Mouse (Mus musculus): Measurements from ENCODE around the gene Mesd. TPM values are rescaled to one million over a fixed set of nuclear protein-coding genes. Genes with fewer than 3 reads are reported as not detected.
A peak's percentile ranks its signal among the peaks of the same experiment; 100 is the strongest.
"Not testable (repeated sequence)": the region's sequence is repeated elsewhere in the genome, so short reads cannot be mapped to it uniquely, and the experiment has no call there.

Mesd gene
- polyA plus RNA-seq, 1 experiment from 2014 or later, result 109 TPM

- H3K27ac ChIP-seq, result peak overlapping the region; percentile 97
- no peaks in the 10 kb centered on the region for H3K9me3 ChIP-seq (replicated peaks; ENCODE audit: low read length)
- no peak for ATAC-seq (replicated peaks; ENCODE audit: low FRiP score, low read depth)
- TF ChIP-seq CTCF (IDR thresholded peaks at IDR 0.05; ENCODE audit: low read depth), result no peak
- DNase-seq (ENCODE audit: low spot score), result peak; percentile 28
- peak overlapping the region; percentile 91 for H3K4me2 ChIP-seq (ENCODE audit: low read length)
- peak overlapping the region; percentile 87 for H3K9ac ChIP-seq (ENCODE audit: low read depth, low read length)
- H3K4me3 ChIP-seq (replicated peaks; ENCODE audit: low read depth, low read length), result peak overlapping the region; percentile 65
- WGBS, result 39% methylated on average over 6 of the region's 6 CpGs
- no peaks in the 10 kb centered on the region for H3K27me3 ChIP-seq (ENCODE audit: insufficient read depth, low read length)
- no peaks in the 10 kb centered on the region for H3K36me3 ChIP-seq (ENCODE audit: insufficient read depth, low read length)
- peaks cover 10% of the 10 kb centered on the region for H3K4me1 ChIP-seq (replicated peaks; ENCODE audit: insufficient read depth, low read length)
These were observed 761 bp downstream of the Mesd start for GRCm38 (mm10) chr7:83884921-83885532.

GRCm38 (mm10) chr7:83885835-83886234 is 1.6 kb downstream of the Mesd start:
- ATAC-seq (replicated peaks; ENCODE audit: low FRiP score, low read depth) (no peak), DNase-seq (ENCODE audit: low spot score) (no peak)
- Histone ChIP-seq H3K4me2 (ENCODE audit: low read length) (no peak overlapping the region), H3K9me3 (replicated peaks; ENCODE audit: low read length) (no peaks in the 10 kb centered on the region), H3K27me3 (ENCODE audit: insufficient read depth, low read length) (no peaks in the 10 kb centered on the region), H3K36me3 (ENCODE audit: insufficient read depth, low read length) (no peaks in the 10 kb centered on the region), H3K4me3 (replicated peaks; ENCODE audit: low read depth, low read length) (no peak overlapping the region), H3K27ac (no peak overlapping the region), H3K4me1 (replicated peaks; ENCODE audit: insufficient read depth, low read length) (peaks cover 10% of the 10 kb centered on the region), H3K9ac (ENCODE audit: low read depth, low read length) (no peak overlapping the region)
- TF ChIP-seq CTCF (IDR thresholded peaks at IDR 0.05; ENCODE audit: low read depth), result no peak
- WGBS, result 93% methylated on average over 4 of the region's 4 CpGs

GRCm38 (mm10) chr7:83886366-83887129 is 2.3 kb downstream of the Mesd start:
- WGBS, result 95% methylated on average over 6 of the region's 6 CpGs
- ATAC-seq (replicated peaks; ENCODE audit: low FRiP score, low read depth) (no peak), DNase-seq (ENCODE audit: low spot score) (peak; percentile 26)
- H3K9me3 ChIP-seq (replicated peaks; ENCODE audit: low read length), result no peaks in the 10 kb centered on the region
- H3K36me3 ChIP-seq (ENCODE audit: insufficient read depth, low read length), result no peaks in the 10 kb centered on the region
- no peak overlapping the region for H3K4me2 ChIP-seq (ENCODE audit: low read length)
- no peak overlapping the region for H3K4me3 ChIP-seq (replicated peaks; ENCODE audit: low read depth, low read length)
- H3K4me1 ChIP-seq (replicated peaks; ENCODE audit: insufficient read depth, low read length), result peaks cover 10% of the 10 kb centered on the region
- TF ChIP-seq CTCF (IDR thresholded peaks at IDR 0.05; ENCODE audit: low read depth), result peak; percentile 67
- H3K9ac ChIP-seq (ENCODE audit: low read depth, low read length), result no peak overlapping the region
- H3K27ac ChIP-seq, result no peak overlapping the region
- no peaks in the 10 kb centered on the region for H3K27me3 ChIP-seq (ENCODE audit: insufficient read depth, low read length)

- no peak for TF ChIP-seq CTCF (IDR thresholded peaks at IDR 0.05; ENCODE audit: low read depth)
- Histone ChIP-seq H3K4me2 (ENCODE audit: low read length) (no peak overlapping the region), H3K27ac (no peak overlapping the region), H3K9me3 (replicated peaks; ENCODE audit: low read length) (no peaks in the 10 kb centered on the region), H3K4me1 (replicated peaks; ENCODE audit: insufficient read depth, low read length) (peaks cover 13% of the 10 kb centered on the region), H3K4me3 (replicated peaks; ENCODE audit: low read depth, low read length) (no peak overlapping the region), H3K36me3 (ENCODE audit: insufficient read depth, low read length) (no peaks in the 10 kb centered on the region), H3K9ac (ENCODE audit: low read depth, low read length) (no peak overlapping the region), H3K27me3 (ENCODE audit: insufficient read depth, low read length) (no peaks in the 10 kb centered on the region)
- WGBS, result 49% methylated on average over 3 of the region's 3 CpGs
- DNase-seq (ENCODE audit: low spot score) (no peak), ATAC-seq (replicated peaks; ENCODE audit: low FRiP score, low read depth) (no peak)
These were observed 5.1 kb downstream of the Mesd start for GRCm38 (mm10) chr7:83889383-83889782.

GRCm38 (mm10) chr7:83889946-83890345 is 5.7 kb downstream of the Mesd start:
- not testable (repeated sequence) for H3K9ac ChIP-seq (ENCODE audit: low read depth, low read length); ATAC-seq (replicated peaks; ENCODE audit: low FRiP score, low read depth); H3K36me3 ChIP-seq (ENCODE audit: insufficient read depth, low read length); H3K4me2 ChIP-seq (ENCODE audit: low read length); DNase-seq (ENCODE audit: low spot score); H3K9me3 ChIP-seq (replicated peaks; ENCODE audit: low read length); H3K27ac ChIP-seq; H3K4me3 ChIP-seq (replicated peaks; ENCODE audit: low read depth, low read length); H3K27me3 ChIP-seq (ENCODE audit: insufficient read depth, low read length)
- H3K4me1 ChIP-seq (replicated peaks; ENCODE audit: insufficient read depth, low read length), result peaks cover 13% of the 10 kb centered on the region
- 89% methylated on average over 5 of the region's 5 CpGs for WGBS

GRCm38 (mm10) chr7:83891433-83892332 is 7.4 kb downstream of the Mesd start:
- whole genome bisulfite sequencing, result 2% methylated on average over 43 of the region's 44 CpGs
- ATAC-seq (replicated peaks; ENCODE audit: low FRiP score, low read depth) (peak; percentile 99), DNase-seq (ENCODE audit: low spot score) (peak; percentile 100)
- Histone ChIP-seq H3K27ac (peak overlapping the region; percentile 93), H3K27me3 (ENCODE audit: insufficient read depth, low read length) (no peaks in the 10 kb centered on the region), H3K9ac (ENCODE audit: low read depth, low read length) (peak overlapping the region; percentile 82), H3K36me3 (ENCODE audit: insufficient read depth, low read length) (0 out of 2 replicates have a peak, but pooled peaks cover 6% of the 10 kb centered on the region), H3K4me2 (ENCODE audit: low read length) (peak overlapping the region; percentile 79), H3K4me3 (replicated peaks; ENCODE audit: low read depth, low read length) (peak overlapping the region; percentile 80), H3K9me3 (replicated peaks; ENCODE audit: low read length) (no peaks in the 10 kb centered on the region), H3K4me1 (replicated peaks; ENCODE audit: insufficient read depth, low read length) (peaks cover 13% of the 10 kb centered on the region)
- peak; percentile 46 for TF ChIP-seq CTCF (IDR thresholded peaks at IDR 0.05; ENCODE audit: low read depth)
